Mouse (Mus musculus) kidney, embryonic 15.5 days (tissue): ENCODE data around the gene Ypel2. TPM values are rescaled to one million over a fixed set of nuclear protein-coding genes. Genes with fewer than 3 reads are reported as not detected.
A peak's percentile ranks its signal among the peaks of the same experiment; 100 is the strongest.

Experiments
- ATAC-seq: fragments of 200-750 bp; cut with Nextera tagmentation; replicated peaks from 2 replicates; pipeline ENCODE4 v1.8.0; 2017; ENCODE audit warnings: moderate TSS enrichment; ENCODE audit not compliant: low FRiP score
- H3K27ac ChIP-seq: fragments of 300-500 bp; sonication (generic); 2 replicates; pipeline ENCODE4 v1.5.1; 2015; ENCODE audit warnings: mild to moderate bottlenecking, inconsistent platforms
- H3K27me3 ChIP-seq: fragments of 300-500 bp; sonication (generic); 2 replicates; pipeline ENCODE4 v1.6.1; 2015; ENCODE audit warnings: inconsistent platforms
- H3K36me3 ChIP-seq: fragments of 300-500 bp; sonication (generic); 2 replicates; pipeline ENCODE4 v1.6.1; 2015; ENCODE audit warnings: inconsistent platforms
- H3K4me1 ChIP-seq: fragments of 300-500 bp; sonication (generic); 2 replicates; pipeline ENCODE4 v1.6.1; 2015; ENCODE audit warnings: inconsistent platforms
- H3K4me2 ChIP-seq: fragments of 300-500 bp; sonication (generic); 2 replicates; pipeline ENCODE4 v1.6.1; 2015; ENCODE audit warnings: moderate library complexity, mild to moderate bottlenecking, inconsistent platforms
- H3K4me3 ChIP-seq: fragments of 300-500 bp; sonication (generic); replicated peaks from 2 replicates; pipeline ENCODE4 v1.5.1; 2015; ENCODE audit warnings: mild to moderate bottlenecking, inconsistent platforms
- H3K9ac ChIP-seq: fragments of 300-500 bp; sonication (generic); 2 replicates; pipeline ENCODE4 v1.6.1; 2015; ENCODE audit warnings: mild to moderate bottlenecking, inconsistent platforms
- H3K9me3 ChIP-seq: fragments of 300-500 bp; sonication (generic); replicated peaks from 2 replicates; pipeline ENCODE4 v1.6.1; 2016; ENCODE audit warnings: inconsistent platforms
- WGBS: fragments of 180-500 bp; shearing (Covaris S2); methylation state at CpG from one replicate; pipeline ENCODE4 v1.1.7; 2015; ENCODE audit warnings: mixed read lengths; 5-methylcytosine and 5-hydroxymethylcytosine counted together
- polyA plus RNA-seq: library from polyadenylated mRNA; unstranded; fragments of >200 nt; fragmentation: Nextera tagmentation; extraction: Ambion mirVana; gene quantifications from 2 replicates; pipeline ENCODE4 v1.2.1, GENCODE M21; 2015

Ypel2 gene
- polyA plus RNA-seq, 1 experiment from 2014 or later: 10.4 TPM

- peaks cover 24% of the 10 kb centered on the region; the same call in 1 of the 2 replicates for H3K4me1 ChIP-seq
- H3K9ac ChIP-seq: no peak overlapping the region
- H3K36me3 ChIP-seq: no peaks in the 10 kb centered on the region
- H3K27me3 ChIP-seq: no peaks in the 10 kb centered on the region
- ATAC-seq: no peak
- WGBS: 89% methylated on average over 6 of the region's 6 CpGs
- H3K9me3 ChIP-seq: no peaks in the 10 kb centered on the region
- no peak overlapping the region for H3K4me3 ChIP-seq
- no peak overlapping the region for H3K27ac ChIP-seq
- no peak overlapping the region for H3K4me2 ChIP-seq
Observed at GRCm38 (mm10) chr11:86906257-86906656, 87.2 kb downstream of the Ypel2 start.

- Histone ChIP-seq H3K4me3 (no peak overlapping the region), H3K36me3 (no peaks in the 10 kb centered on the region), H3K4me2 (no peak overlapping the region), H3K27ac (no peak overlapping the region), H3K9ac (no peak overlapping the region), H3K27me3 (no peaks in the 10 kb centered on the region), H3K4me1 (peaks cover 17% of the 10 kb centered on the region; the same call in 1 of the 2 replicates), H3K9me3 (no peaks in the 10 kb centered on the region)
- WGBS: 82% methylated on average over 2 of the region's 2 CpGs
- no peak for ATAC-seq
Observed at GRCm38 (mm10) chr11:86905261-86905660, 88.2 kb downstream of the Ypel2 start.

GRCm38 (mm10) chr11:86904706-86905105 lies 88.8 kb downstream of the Ypel2 start:
- no peaks in the 10 kb centered on the region for H3K9me3 ChIP-seq
- no peaks in the 10 kb centered on the region for H3K36me3 ChIP-seq
- H3K4me3 ChIP-seq: no peak overlapping the region
- WGBS: 77% methylated on average over 4 of the region's 4 CpGs
- H3K27ac ChIP-seq: no peak overlapping the region
- H3K27me3 ChIP-seq: no peaks in the 10 kb centered on the region
- ATAC-seq: no peak
- no peak overlapping the region for H3K9ac ChIP-seq
- no peak overlapping the region for H3K4me2 ChIP-seq
- peaks cover 17% of the 10 kb centered on the region; the same call in 1 of the 2 replicates for H3K4me1 ChIP-seq

GRCm38 (mm10) chr11:86898367-86898766 lies 95.1 kb downstream of the Ypel2 start:
- H3K27me3 ChIP-seq: 0 out of 2 replicates have a peak, but pooled peaks cover 2% of the 10 kb centered on the region
- WGBS: 43% methylated on average over 2 of the region's 2 CpGs
- no peaks in the 10 kb centered on the region for H3K9me3 ChIP-seq
- no peak overlapping the region for H3K4me2 ChIP-seq
- peak; percentile 57; the same call in 1 of the 2 replicates for ATAC-seq
- H3K27ac ChIP-seq: no peak overlapping the region
- no peak overlapping the region for H3K4me3 ChIP-seq
- H3K36me3 ChIP-seq: no peaks in the 10 kb centered on the region
- H3K9ac ChIP-seq: no peak overlapping the region
- H3K4me1 ChIP-seq: peaks cover 44% of the 10 kb centered on the region

- Histone ChIP-seq H3K4me1 (peaks cover 44% of the 10 kb centered on the region), H3K4me2 (no peak overlapping the region), H3K36me3 (no peaks in the 10 kb centered on the region), H3K9ac (no peak overlapping the region), H3K9me3 (no peaks in the 10 kb centered on the region), H3K4me3 (no peak overlapping the region), H3K27ac (peak overlapping the region; percentile 64), H3K27me3 (0 out of 2 replicates have a peak, but pooled peaks cover 4% of the 10 kb centered on the region)
- 49% methylated on average over 3 of the region's 3 CpGs for WGBS
- no peak for ATAC-seq
Observed at GRCm38 (mm10) chr11:86895567-86895966, 97.9 kb downstream of the Ypel2 start.

- H3K4me3 ChIP-seq: no peak overlapping the region
- 42% methylated on average over 9 of the region's 9 CpGs for WGBS
- no peak overlapping the region for H3K9ac ChIP-seq
- peaks cover 44% of the 10 kb centered on the region for H3K4me1 ChIP-seq
- H3K4me2 ChIP-seq: no peak overlapping the region
- H3K9me3 ChIP-seq: no peaks in the 10 kb centered on the region
- no peak for ATAC-seq
- no peaks in the 10 kb centered on the region for H3K36me3 ChIP-seq
- H3K27me3 ChIP-seq: 0 out of 2 replicates have a peak, but pooled peaks cover 4% of the 10 kb centered on the region
- peak overlapping the region; percentile 64 for H3K27ac ChIP-seq
Observed at GRCm38 (mm10) chr11:86895156-86895555, 98.4 kb downstream of the Ypel2 start.

- Histone ChIP-seq H3K4me2 (peak overlapping the region; percentile 70), H3K9me3 (no peaks in the 10 kb centered on the region), H3K4me1 (peaks cover 44% of the 10 kb centered on the region), H3K27me3 (0 out of 2 replicates have a peak, but pooled peaks cover 4% of the 10 kb centered on the region), H3K4me3 (peak overlapping the region; percentile 39), H3K36me3 (no peaks in the 10 kb centered on the region), H3K9ac (peak overlapping the region; percentile 24; the same call in 1 of the 2 replicates), H3K27ac (no peak overlapping the region)
- WGBS: 5% methylated on average over 19 of the region's 19 CpGs
- ATAC-seq: peak; percentile 63
Observed at GRCm38 (mm10) chr11:86894171-86894577, 99.3 kb downstream of the Ypel2 start.

GRCm38 (mm10) chr11:86892996-86893670 lies 100.4 kb downstream of the Ypel2 start:
- Histone ChIP-seq H3K9me3 (no peaks in the 10 kb centered on the region), H3K27ac (no peak overlapping the region), H3K27me3 (0 out of 2 replicates have a peak, but pooled peaks cover 4% of the 10 kb centered on the region), H3K4me2 (no peak overlapping the region), H3K4me1 (peaks cover 35% of the 10 kb centered on the region), H3K4me3 (no peak overlapping the region), H3K36me3 (no peaks in the 10 kb centered on the region), H3K9ac (no peak overlapping the region)
- 71% methylated on average over 15 of the region's 15 CpGs for WGBS
- no peak for ATAC-seq

Other genes with a start within 250 kb of the Ypel2 start
- 148 and 157 TPM in 2 replicates for gene Cltc, start 236.1 kb downstream of the Ypel2 start, polyA plus RNA-seq
- 33.4 and 37.5 TPM in 2 replicates for gene Dhx40, start 186.0 kb downstream of the Ypel2 start, polyA plus RNA-seq
- gene Gdpd1, start 80.4 kb upstream of the Ypel2 start, polyA plus RNA-seq: 24.2 and 25.6 TPM in 2 replicates
- gene Smg8, start 93.1 kb upstream of the Ypel2 start, polyA plus RNA-seq: 21.2 and 22.1 TPM in 2 replicates
- 12.1 and 12.3 TPM in 2 replicates for gene Prr11, start 115.0 kb upstream of the Ypel2 start, polyA plus RNA-seq
- gene Ska2, start 115.5 kb upstream of the Ypel2 start, polyA plus RNA-seq: 61.0 and 66.0 TPM in 2 replicates
- 29.1 and 33.4 TPM in 2 replicates for gene Trim37, start 133.4 kb upstream of the Ypel2 start, polyA plus RNA-seq